Mouse (Mus musculus): ENCODE measurements around the gene Pgap1. TPM values are rescaled to one million over a fixed set of nuclear protein-coding genes. Genes with fewer than 3 reads are reported as not detected.

The Pgap1 gene
- polyA plus RNA-seq (2017; shearing (Covaris generic)): 17.9 TPM

GRCm38 (mm10) chr1:54557301-54558229, at the start of gene Pgap1:
Gene Pgap1, minus strand, starts transcription at chr1:54557684.

GRCm38 (mm10) chr1:54438340-54439079, 119.0 kb downstream of the Pgap1 start, which contains the start of gene Gtf3c3:
Gene Gtf3c3, minus strand, starts transcription at chr1:54438971.

Other genes starting within 250 kb of the Pgap1 start
- 25.7 TPM for gene Gtf3c3, start 118.7 kb downstream of the Pgap1 start, polyA plus RNA-seq (2017; shearing (Covaris generic))